29 mouse cellular contexts compared by ENCODE assay signal in the genomic region with DNA sequence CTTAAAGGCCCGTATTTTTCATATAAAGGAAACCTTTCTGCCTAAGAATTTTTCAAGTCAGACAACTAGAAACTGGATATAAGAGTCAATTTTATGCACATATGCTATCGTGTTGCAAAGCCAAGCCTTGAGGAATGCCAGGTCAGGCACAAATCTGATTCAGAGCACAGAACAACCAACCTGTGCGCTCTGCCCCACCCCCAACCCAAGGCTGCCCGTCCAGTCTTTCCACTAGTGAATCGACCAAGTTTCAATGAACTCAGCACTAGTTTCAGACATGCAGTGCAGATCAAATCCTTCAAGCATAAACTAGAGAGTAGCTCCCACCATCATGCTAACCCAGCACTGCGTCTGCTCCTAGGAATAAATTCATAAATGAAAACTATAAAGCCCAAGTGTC. TPM values are rescaled to one million over a fixed set of nuclear protein-coding genes. Genes with fewer than 3 reads are reported as not detected.
DNase-seq lines count a peak whose midpoint lies in the region; ATAC-seq and TF ChIP-seq lines count a peak whose summit lies in the region.
"Had no signal": no experiment of that assay in that cellular context is flagged by ENCODE, and none has a peak within 500 bp of the region (broad histone marks: within the 10 kb centered on the region; RNA-seq: fewer than 3 reads in every experiment).

No protein-coding gene starts in this region.

- H3K27me3 ChIP-seq in kidney, embryonic 14.5 days (ENCODE audit: control insufficient read depth, insufficient read depth, low read length) = no peaks in the 10 kb centered on the region
- no peaks in the 10 kb centered on the region for H3K27me3 ChIP-seq in stomach, postnatal 0 days (ENCODE audit: control insufficient read depth, insufficient read depth, low read length)
- no peaks in the 10 kb centered on the region for H3K27me3 ChIP-seq in forebrain, embryonic 12.5 days
- H3K27me3 ChIP-seq: embryonic facial prominence, embryonic 15.5 days; forebrain, embryonic 13.5 days; hindbrain, embryonic 12.5 days; intestine, embryonic 15.5 days; megakaryocyte, embryonic 14.5 days; midbrain, embryonic 12.5 days; neural tube, embryonic 13.5 days had no signal

- H3K9me3 ChIP-seq in kidney, embryonic 14.5 days (ENCODE audit: control insufficient read depth, low read length) = no peaks in the 10 kb centered on the region
- no peaks in the 10 kb centered on the region for H3K9me3 ChIP-seq in stomach, postnatal 0 days (ENCODE audit: control insufficient read depth, low read length)
- H3K9me3 ChIP-seq in forebrain, embryonic 12.5 days = no peaks in the 10 kb centered on the region
- H3K9me3 ChIP-seq: embryonic facial prominence, embryonic 15.5 days; forebrain, embryonic 13.5 days; hindbrain, embryonic 12.5 days; intestine, embryonic 15.5 days; megakaryocyte, embryonic 14.5 days; midbrain, embryonic 12.5 days; neural tube, embryonic 13.5 days had no signal

- ATAC-seq in kidney, embryonic 14.5 days (ENCODE audit: low FRiP score, low TSS enrichment) = no peak
- no peak for ATAC-seq in stomach, postnatal 0 days (ENCODE audit: low FRiP score, low TSS enrichment)
- ATAC-seq in forebrain, embryonic 12.5 days (ENCODE audit: low FRiP score) = no peak
- ATAC-seq: CD4-positive, CD25-positive, alpha-beta regulatory T cell, adult 4 months; forebrain, embryonic 13.5 days; hindbrain, postnatal 0 days; intestine, embryonic 15.5 days had no signal

- no peak overlapping the region for H3K4me2 ChIP-seq in kidney, embryonic 14.5 days (replicated peaks; ENCODE audit: low read depth, low read length)
- H3K4me2 ChIP-seq in stomach, postnatal 0 days (replicated peaks; ENCODE audit: low read depth) = no peak overlapping the region
- H3K4me2 ChIP-seq in forebrain, embryonic 12.5 days = no peak overlapping the region
- H3K4me2 ChIP-seq: embryonic facial prominence, embryonic 15.5 days; forebrain, embryonic 13.5 days; heart, embryonic 11.5 days; hindbrain, embryonic 12.5 days; intestine, embryonic 15.5 days; lung, embryonic 14.5 days; midbrain, embryonic 12.5 days; neural tube, embryonic 13.5 days had no signal

- no peak overlapping the region for H3K9ac ChIP-seq in kidney, embryonic 14.5 days (ENCODE audit: low read depth, low read length)
- no peak overlapping the region for H3K9ac ChIP-seq in stomach, postnatal 0 days (ENCODE audit: low read length)
- no peak overlapping the region for H3K9ac ChIP-seq in forebrain, embryonic 12.5 days
- H3K9ac ChIP-seq: embryonic facial prominence, embryonic 15.5 days; forebrain, embryonic 13.5 days; hindbrain, embryonic 12.5 days; intestine, embryonic 15.5 days; liver, embryonic 14.5 days; lung, embryonic 14.5 days; midbrain, embryonic 12.5 days; neural tube, embryonic 13.5 days had no signal

- TF ChIP-seq EP300 in stomach, postnatal 0 days (optimal IDR thresholded peaks at IDR 0.05) = no peak

- no peak for DNase-seq in kidney, postnatal 14 days
- peak; percentile 70 for DNase-seq in urinary bladder, postnatal 25 days (ENCODE audit: low spot score)
- no peak for DNase-seq in urinary bladder, postnatal 4 days (ENCODE audit: low spot score in 2 of 2)
- DNase-seq in kidney, postnatal 10 days = peak; percentile 55
- DNase-seq in stomach, postnatal 0 days (ENCODE audit: low spot score) = peak; percentile 83
- DNase-seq: adrenal gland, postnatal 25 days; cerebellum, adult 11-12 months; cerebellum, adult 9-11 months; gastrocnemius, postnatal 36 days; heart, adult 18-20 months; heart, postnatal 36 days; lung, embryonic 14.5 days; lung, postnatal 4 days; right cerebral cortex, postnatal 4 days; thymus, postnatal 25 days had no signal

- 82% methylated on average over 6 of the region's 6 CpGs for WGBS in kidney, embryonic 14.5 days
- 67% methylated on average over 6 of the region's 6 CpGs for WGBS in stomach, postnatal 0 days
- WGBS in forebrain, embryonic 12.5 days = 94% methylated on average over 6 of the region's 6 CpGs

- no peak overlapping the region for H3K4me3 ChIP-seq in kidney, embryonic 14.5 days (ENCODE audit: low read length)
- no peak overlapping the region for H3K4me3 ChIP-seq in stomach, postnatal 0 days (ENCODE audit: low read depth, low read length)
- no peak overlapping the region for H3K4me3 ChIP-seq in forebrain, embryonic 12.5 days (replicated peaks)
- H3K4me3 ChIP-seq: embryonic facial prominence, embryonic 15.5 days; forebrain, embryonic 13.5 days; hindbrain, embryonic 12.5 days; intestine, embryonic 15.5 days; megakaryocyte, embryonic 14.5 days; midbrain, embryonic 12.5 days; myocyte; neural tube, embryonic 13.5 days had no signal

- H3K27ac ChIP-seq in kidney, embryonic 14.5 days (ENCODE audit: low read depth, low read length) = peak overlapping the region; percentile 24; the same call in 1 of the 2 replicates
- 0 out of 2 replicates have a peak overlapping the region, but pooled peaks have one; percentile 40 for H3K27ac ChIP-seq in stomach, postnatal 0 days (replicated peaks)
- H3K27ac ChIP-seq in forebrain, embryonic 12.5 days = no peak overlapping the region
- H3K27ac ChIP-seq: embryonic facial prominence, embryonic 15.5 days; forebrain, embryonic 13.5 days; hindbrain, embryonic 12.5 days; hindbrain, postnatal 0 days; intestine, embryonic 15.5 days; liver, embryonic 14.5 days; midbrain, embryonic 12.5 days; neural tube, embryonic 13.5 days had no signal

- TF ChIP-seq CTCF in stomach, postnatal 0 days (IDR thresholded peaks at IDR 0.05; ENCODE audit: low read depth) = no peak

- H3K36me3 ChIP-seq in kidney, embryonic 14.5 days (ENCODE audit: control insufficient read depth, insufficient read depth, low read length) = peaks cover 77% of the 10 kb centered on the region
- H3K36me3 ChIP-seq in stomach, postnatal 0 days (ENCODE audit: control insufficient read depth, insufficient read depth, low read length) = peaks cover 30% of the 10 kb centered on the region
- peaks cover 80% of the 10 kb centered on the region for H3K36me3 ChIP-seq in forebrain, embryonic 12.5 days (replicated peaks)

- peaks cover 10% of the 10 kb centered on the region for H3K4me1 ChIP-seq in kidney, embryonic 14.5 days (ENCODE audit: control insufficient read depth, insufficient read depth, low read length)
- peaks cover 2% of the 10 kb centered on the region; the same call in 1 of the 2 replicates for H3K4me1 ChIP-seq in stomach, postnatal 0 days (replicated peaks; ENCODE audit: control insufficient read depth, insufficient read depth)
- H3K4me1 ChIP-seq in forebrain, embryonic 12.5 days = peaks cover 11% of the 10 kb centered on the region

RNA-seq across cellular contexts. Expression of a gene that starts 6.5 kb away (rescaled TPM):
- 167 and 180 TPM in 2 replicates for polyA plus RNA-seq in kidney, embryonic 14.5 days (2014; fragmentation: Nextera tagmentation; extraction: Ambion mirVana)
- 182 and 185 TPM in 2 replicates for polyA plus RNA-seq in stomach, postnatal 0 days (2015; fragmentation: Nextera tagmentation; extraction: Ambion mirVana)
- 128 and 129 TPM in 2 replicates for polyA plus RNA-seq in forebrain, embryonic 12.5 days (2016; fragmentation: Nextera tagmentation; extraction: Ambion mirVana)

RNA-seq across cellular contexts. Expression of a gene that starts 6.7 kb away (rescaled TPM):
- polyA plus RNA-seq in kidney, embryonic 14.5 days (2014; fragmentation: Nextera tagmentation; extraction: Ambion mirVana) = 5.8 and 6.9 TPM in 2 replicates
- polyA plus RNA-seq in stomach, postnatal 0 days (2015; fragmentation: Nextera tagmentation; extraction: Ambion mirVana) = 3.2 and 3.6 TPM in 2 replicates
- 6.9 and 7.0 TPM in 2 replicates for polyA plus RNA-seq in forebrain, embryonic 12.5 days (2016; fragmentation: Nextera tagmentation; extraction: Ambion mirVana)

RNA-seq across cellular contexts. Expression of a gene that starts 12.8 kb away (rescaled TPM):
- polyA plus RNA-seq in kidney, embryonic 14.5 days (2014; fragmentation: Nextera tagmentation; extraction: Ambion mirVana) = 7.1 and 13.7 TPM in 2 replicates
- 10.3 and 10.5 TPM in 2 replicates for polyA plus RNA-seq in stomach, postnatal 0 days (2015; fragmentation: Nextera tagmentation; extraction: Ambion mirVana)
- 17.2 and 19.3 TPM in 2 replicates for polyA plus RNA-seq in forebrain, embryonic 12.5 days (2016; fragmentation: Nextera tagmentation; extraction: Ambion mirVana)

RNA-seq across cellular contexts. Expression of a gene that starts 23.1 kb away (rescaled TPM):
- 1.8 and 3.1 TPM in 2 replicates for polyA plus RNA-seq in kidney, embryonic 14.5 days (2014; fragmentation: Nextera tagmentation; extraction: Ambion mirVana)
- 15.4 and 18.3 TPM in 2 replicates for polyA plus RNA-seq in stomach, postnatal 0 days (2015; fragmentation: Nextera tagmentation; extraction: Ambion mirVana)
- 4.2 and 5.3 TPM in 2 replicates for polyA plus RNA-seq in forebrain, embryonic 12.5 days (2016; fragmentation: Nextera tagmentation; extraction: Ambion mirVana)
- polyA plus RNA-seq: CD4-positive, CD25-positive, alpha-beta regulatory T cell, adult 4 months had no signal

Comparison
In these comparisons a context has a peak if more than half of its experiments do, and no peak if none do; other contexts are left out.
1. DNase-seq: peak in urinary bladder, postnatal 25 days (single experiment), kidney, postnatal 10 days (single experiment) and stomach, postnatal 0 days (single experiment); none in kidney, postnatal 14 days (single experiment) and urinary bladder, postnatal 4 days (0 of 2).